Mouse (Mus musculus): ENCODE data around the gene Tigar.

Gene Tigar

DNA sequence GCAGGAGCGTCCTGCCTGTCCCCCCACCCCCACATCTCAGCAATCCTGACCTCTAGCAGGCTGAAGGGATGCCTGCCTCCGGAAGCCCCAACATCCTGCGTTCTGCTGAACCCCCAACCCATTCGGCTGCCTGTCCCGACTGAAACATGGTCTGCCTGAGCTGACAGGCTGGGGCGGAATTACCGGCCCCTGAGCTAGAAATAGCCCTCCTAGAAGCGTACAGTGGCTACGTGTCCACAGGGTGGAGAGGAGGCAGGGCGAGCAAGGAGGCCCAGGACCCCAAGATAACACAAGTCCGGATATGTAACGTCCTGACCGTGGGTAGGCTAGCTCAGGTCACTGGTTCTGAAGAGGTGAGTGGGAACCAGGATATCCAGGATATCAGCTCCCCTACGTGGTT is 44.5 kb downstream of the Tigar start:
- TF ChIP-seq GATA4 (IDR thresholded peaks at IDR 0.05; ENCODE audit: insufficient replicate concordance, low read length) = no peak

DNA sequence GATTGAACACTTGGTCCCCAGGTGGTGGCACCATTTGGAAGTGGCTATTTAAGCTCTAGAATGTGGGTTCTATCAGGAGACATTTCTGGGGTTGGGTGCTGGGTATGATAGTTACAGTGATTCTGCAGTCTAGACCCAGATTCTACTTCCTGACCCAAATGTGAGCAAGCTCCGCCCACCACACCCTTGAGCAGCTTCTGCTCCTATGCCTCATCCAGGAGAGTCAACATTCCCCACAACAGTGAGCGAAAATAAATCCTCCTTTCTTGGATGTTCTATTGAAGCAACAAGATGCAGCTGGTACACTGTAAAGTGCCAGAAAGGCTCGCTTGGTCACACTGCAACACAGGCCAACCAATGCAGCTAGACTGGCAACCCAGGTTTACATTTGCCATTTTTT is 45.4 kb downstream of the Tigar start:
- no peak for TF ChIP-seq GATA4 (IDR thresholded peaks at IDR 0.05; ENCODE audit: insufficient replicate concordance, low read length)

DNA sequence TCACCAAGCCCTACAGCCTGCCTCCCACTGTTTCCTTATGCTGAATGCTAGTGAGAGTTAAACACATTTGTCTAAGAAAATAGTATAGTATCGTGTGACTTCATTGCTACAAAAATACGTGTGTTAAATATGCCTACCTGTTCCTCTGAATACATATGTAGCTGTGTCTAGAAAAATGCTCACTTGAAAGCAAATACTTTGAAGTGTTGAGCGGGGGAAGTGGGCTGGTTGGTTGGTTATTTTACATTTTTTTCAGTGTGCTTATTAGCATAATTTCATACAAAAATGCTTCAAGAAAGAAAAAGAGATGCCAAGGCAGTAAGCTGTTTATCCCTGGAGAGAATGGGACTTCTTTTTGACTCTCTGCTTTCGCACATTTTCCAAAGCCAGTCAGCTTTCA is 49.4 kb downstream of the Tigar start:
- no peak for TF ChIP-seq GATA4 (IDR thresholded peaks at IDR 0.05; ENCODE audit: insufficient replicate concordance, low read length)

DNA sequence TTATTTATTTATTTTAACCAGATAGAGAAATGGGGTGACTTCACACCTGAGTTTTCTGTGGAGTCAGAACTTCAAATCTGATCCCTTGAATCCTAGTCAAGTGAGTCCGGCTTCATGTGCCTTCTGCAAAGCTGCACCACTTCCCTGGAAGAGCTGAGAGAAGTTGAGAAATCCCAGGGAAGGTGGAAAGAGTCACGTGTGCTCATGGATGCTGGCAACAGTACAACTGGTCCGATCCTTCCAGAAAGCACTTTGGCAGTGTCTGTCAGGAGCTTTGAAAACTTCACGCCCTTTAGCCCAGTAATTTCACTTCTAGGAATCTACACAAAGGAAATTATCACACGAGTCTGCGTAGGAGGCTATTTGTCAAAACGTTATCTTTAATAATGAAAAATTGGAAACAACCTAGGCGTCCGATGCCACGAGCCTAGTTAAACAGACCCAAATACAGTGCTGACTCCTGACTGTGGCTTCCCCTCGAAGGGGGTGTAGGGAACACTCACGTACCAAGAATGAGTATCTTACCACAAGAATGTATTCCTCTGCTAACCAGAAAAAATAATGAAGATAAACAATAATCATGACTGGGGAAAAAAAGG is 52.3 kb downstream of the Tigar start:
- no peak for TF ChIP-seq GATA4 (IDR thresholded peaks at IDR 0.05; ENCODE audit: insufficient replicate concordance, low read length)

DNA sequence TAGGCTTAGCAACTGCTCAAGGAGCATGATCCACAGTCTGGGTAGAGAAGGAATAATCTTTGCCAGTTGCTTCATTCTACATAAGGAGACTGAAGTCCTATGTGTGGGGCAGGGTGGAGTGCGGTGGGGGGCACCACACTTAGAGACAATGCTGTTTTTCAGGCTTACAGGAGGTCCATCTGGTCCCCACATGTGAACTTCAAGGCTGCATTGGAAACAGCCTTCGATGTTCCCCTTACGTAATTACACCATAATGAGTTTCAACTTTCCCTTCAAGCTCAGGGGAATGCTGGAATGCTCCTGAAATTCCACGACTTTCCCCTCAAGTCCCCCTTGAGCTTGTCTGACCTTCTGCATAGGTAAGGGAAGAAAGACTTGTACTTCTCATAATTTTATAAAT is 58.5 kb downstream of the Tigar start:
- TF ChIP-seq GATA4 (IDR thresholded peaks at IDR 0.05; ENCODE audit: insufficient replicate concordance, low read length) = no peak

DNA sequence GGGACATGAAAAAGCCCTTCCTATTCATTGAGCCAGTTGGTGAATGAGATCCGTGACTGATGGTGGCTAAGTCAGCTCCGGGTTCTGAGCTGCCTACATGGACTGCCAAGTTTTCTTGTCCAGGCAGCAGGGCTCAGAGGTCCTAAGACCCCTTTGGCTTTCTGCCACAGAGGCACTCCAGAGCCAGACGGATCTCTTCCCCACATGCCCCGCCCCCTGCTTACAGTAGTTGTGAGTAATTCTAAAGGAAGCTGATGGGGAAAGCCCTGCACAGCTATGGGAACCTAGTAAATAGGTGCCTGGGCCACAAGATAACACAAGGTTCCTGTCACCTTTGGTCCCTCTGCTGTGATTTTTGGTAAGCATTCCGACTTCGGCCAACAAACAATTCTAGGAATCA is 64.4 kb downstream of the Tigar start:
- TF ChIP-seq GATA4 (IDR thresholded peaks at IDR 0.05; ENCODE audit: insufficient replicate concordance, low read length) = no peak
